Mouse (Mus musculus): ENCODE results near the gene Gpm6b. TPM values are rescaled to one million over a fixed set of nuclear protein-coding genes. Genes with fewer than 3 reads are reported as not detected.

The Gpm6b gene
- polyA plus RNA-seq, 1 experiment from 2014 or later: 104 TPM

GRCm38 (mm10) chrX:166378652-166379051, 139.9 kb downstream of the Gpm6b start:
- peaks cover 7% of the 10 kb centered on the region; the same call in 1 of the 2 replicates for H3K27me3 ChIP-seq (ENCODE audit: control insufficient read depth, insufficient read depth, low read length)
- no peak for ATAC-seq (replicated peaks; ENCODE audit: low FRiP score)

GRCm38 (mm10) chrX:166383606-166384005, 144.9 kb downstream of the Gpm6b start:
- DNase-seq (ENCODE audit: low spot score) (no peak), ATAC-seq (replicated peaks; ENCODE audit: low FRiP score) (no peak)
- Histone ChIP-seq H3K36me3 (ENCODE audit: control insufficient read depth, insufficient read depth, low read length) (no peaks in the 10 kb centered on the region), H3K4me3 (ENCODE audit: low read depth, low read length) (no peak overlapping the region), H3K9ac (ENCODE audit: low read length) (no peak overlapping the region), H3K4me2 (ENCODE audit: low read depth, low read length, severe bottlenecking) (no peak overlapping the region), H3K27me3 (ENCODE audit: control insufficient read depth, insufficient read depth, low read length) (peaks cover 7% of the 10 kb centered on the region), H3K9me3 (ENCODE audit: control insufficient read depth, low read length) (no peaks in the 10 kb centered on the region), H3K27ac (ENCODE audit: low read depth, low read length) (no peak overlapping the region), H3K4me1 (replicated peaks; ENCODE audit: control insufficient read depth, insufficient read depth, low read length) (no peaks in the 10 kb centered on the region)
- 95% methylated on average over 2 of the region's 2 CpGs for WGBS

More at GRCm38 (mm10) chrX:166378652-166379051, 139.9 kb downstream of the Gpm6b start:
- no peak overlapping the region for H3K9ac ChIP-seq (ENCODE audit: low read length)
- no peak overlapping the region for H3K27ac ChIP-seq (ENCODE audit: low read depth, low read length)
- no peak overlapping the region for H3K4me2 ChIP-seq (ENCODE audit: low read depth, low read length, severe bottlenecking)
- no peaks in the 10 kb centered on the region for H3K9me3 ChIP-seq (ENCODE audit: control insufficient read depth, low read length)
- no peaks in the 10 kb centered on the region for H3K4me1 ChIP-seq (replicated peaks; ENCODE audit: control insufficient read depth, insufficient read depth, low read length)
- H3K4me3 ChIP-seq (ENCODE audit: low read depth, low read length): no peak overlapping the region
- 83% methylated on average over 5 of the region's 5 CpGs for WGBS
- H3K36me3 ChIP-seq (ENCODE audit: control insufficient read depth, insufficient read depth, low read length): no peaks in the 10 kb centered on the region
- no peak for DNase-seq (ENCODE audit: low spot score)

- H3K27ac ChIP-seq (ENCODE audit: low read depth, low read length): no peak overlapping the region
- H3K4me3 ChIP-seq (ENCODE audit: low read depth, low read length): no peak overlapping the region
- no peak overlapping the region for H3K9ac ChIP-seq (ENCODE audit: low read length)
- no peaks in the 10 kb centered on the region for H3K9me3 ChIP-seq (ENCODE audit: control insufficient read depth, low read length)
- no peak for DNase-seq (ENCODE audit: low spot score)
- no peak overlapping the region for H3K4me2 ChIP-seq (ENCODE audit: low read depth, low read length, severe bottlenecking)
- peaks cover 9% of the 10 kb centered on the region for H3K27me3 ChIP-seq (ENCODE audit: control insufficient read depth, insufficient read depth, low read length)
- WGBS: 82% methylated on average over 3 of the region's 3 CpGs
- no peaks in the 10 kb centered on the region for H3K36me3 ChIP-seq (ENCODE audit: control insufficient read depth, insufficient read depth, low read length)
- no peaks in the 10 kb centered on the region for H3K4me1 ChIP-seq (replicated peaks; ENCODE audit: control insufficient read depth, insufficient read depth, low read length)
- no peak for ATAC-seq (replicated peaks; ENCODE audit: low FRiP score)
Observed at GRCm38 (mm10) chrX:166384935-166385334, 146.2 kb downstream of the Gpm6b start.

- no peaks in the 10 kb centered on the region for H3K36me3 ChIP-seq (ENCODE audit: control insufficient read depth, insufficient read depth, low read length)
- no peak for DNase-seq (ENCODE audit: low spot score)
- no peak overlapping the region for H3K4me2 ChIP-seq (ENCODE audit: low read depth, low read length, severe bottlenecking)
- no peak overlapping the region for H3K9ac ChIP-seq (ENCODE audit: low read length)
- H3K4me1 ChIP-seq (replicated peaks; ENCODE audit: control insufficient read depth, insufficient read depth, low read length): no peaks in the 10 kb centered on the region
- H3K4me3 ChIP-seq (ENCODE audit: low read depth, low read length): no peak overlapping the region
- peaks cover 9% of the 10 kb centered on the region for H3K27me3 ChIP-seq (ENCODE audit: control insufficient read depth, insufficient read depth, low read length)
- no peak overlapping the region for H3K27ac ChIP-seq (ENCODE audit: low read depth, low read length)
- no peaks in the 10 kb centered on the region for H3K9me3 ChIP-seq (ENCODE audit: control insufficient read depth, low read length)
- no peak for ATAC-seq (replicated peaks; ENCODE audit: low FRiP score)
- WGBS: 83% methylated on average over 6 of the region's 6 CpGs
Observed at GRCm38 (mm10) chrX:166386656-166387055, 147.9 kb downstream of the Gpm6b start.

- Histone ChIP-seq H3K9ac (ENCODE audit: low read length) (no peak overlapping the region), H3K27ac (ENCODE audit: low read depth, low read length) (no peak overlapping the region), H3K9me3 (ENCODE audit: control insufficient read depth, low read length) (no peaks in the 10 kb centered on the region), H3K4me3 (ENCODE audit: low read depth, low read length) (no peak overlapping the region), H3K4me1 (replicated peaks; ENCODE audit: control insufficient read depth, insufficient read depth, low read length) (no peaks in the 10 kb centered on the region), H3K4me2 (ENCODE audit: low read depth, low read length, severe bottlenecking) (no peak overlapping the region), H3K36me3 (ENCODE audit: control insufficient read depth, insufficient read depth, low read length) (no peaks in the 10 kb centered on the region), H3K27me3 (ENCODE audit: control insufficient read depth, insufficient read depth, low read length) (peaks cover 2% of the 10 kb centered on the region; the same call in 1 of the 2 replicates)
- ATAC-seq (replicated peaks; ENCODE audit: low FRiP score) (no peak), DNase-seq (ENCODE audit: low spot score) (no peak)
- WGBS: 91% methylated on average over 1 of the region's 1 CpGs
Observed at GRCm38 (mm10) chrX:166393753-166394152, 155.0 kb downstream of the Gpm6b start.

- DNase-seq (ENCODE audit: low spot score) (no peak), ATAC-seq (replicated peaks; ENCODE audit: low FRiP score) (no peak)
- Histone ChIP-seq H3K9ac (ENCODE audit: low read length) (no peak overlapping the region), H3K36me3 (ENCODE audit: control insufficient read depth, insufficient read depth, low read length) (no peaks in the 10 kb centered on the region), H3K27me3 (ENCODE audit: control insufficient read depth, insufficient read depth, low read length) (peaks cover 7% of the 10 kb centered on the region), H3K4me2 (ENCODE audit: low read depth, low read length, severe bottlenecking) (no peak overlapping the region), H3K27ac (ENCODE audit: low read depth, low read length) (no peak overlapping the region), H3K9me3 (ENCODE audit: control insufficient read depth, low read length) (no peaks in the 10 kb centered on the region), H3K4me3 (ENCODE audit: low read depth, low read length) (no peak overlapping the region), H3K4me1 (replicated peaks; ENCODE audit: control insufficient read depth, insufficient read depth, low read length) (no peaks in the 10 kb centered on the region)
Observed at GRCm38 (mm10) chrX:166407865-166408264, 169.2 kb downstream of the Gpm6b start.

GRCm38 (mm10) chrX:166416196-166416595, 177.5 kb downstream of the Gpm6b start:
- no peaks in the 10 kb centered on the region for H3K4me1 ChIP-seq (replicated peaks; ENCODE audit: control insufficient read depth, insufficient read depth, low read length)
- H3K9ac ChIP-seq (ENCODE audit: low read length): no peak overlapping the region
- no peak overlapping the region for H3K4me2 ChIP-seq (ENCODE audit: low read depth, low read length, severe bottlenecking)
- no peaks in the 10 kb centered on the region for H3K36me3 ChIP-seq (ENCODE audit: control insufficient read depth, insufficient read depth, low read length)
- H3K27ac ChIP-seq (ENCODE audit: low read depth, low read length): no peak overlapping the region
- H3K27me3 ChIP-seq (ENCODE audit: control insufficient read depth, insufficient read depth, low read length): peaks cover 2% of the 10 kb centered on the region; the same call in 1 of the 2 replicates
- no peaks in the 10 kb centered on the region for H3K9me3 ChIP-seq (ENCODE audit: control insufficient read depth, low read length)
- DNase-seq (ENCODE audit: low spot score) (no peak), ATAC-seq (replicated peaks; ENCODE audit: low FRiP score) (no peak)
- 77% methylated on average over 5 of the region's 6 CpGs for WGBS
- H3K4me3 ChIP-seq (ENCODE audit: low read depth, low read length): no peak overlapping the region

GRCm38 (mm10) chrX:166434812-166435211, 196.1 kb downstream of the Gpm6b start:
- no peak for DNase-seq (ENCODE audit: low spot score)
- ATAC-seq (replicated peaks; ENCODE audit: low FRiP score): no peak
- no peaks in the 10 kb centered on the region for H3K4me1 ChIP-seq (replicated peaks; ENCODE audit: control insufficient read depth, insufficient read depth, low read length)
- H3K27ac ChIP-seq (ENCODE audit: low read depth, low read length): no peak overlapping the region
- WGBS: 94% methylated on average over 2 of the region's 2 CpGs
- H3K36me3 ChIP-seq (ENCODE audit: control insufficient read depth, insufficient read depth, low read length): no peaks in the 10 kb centered on the region; the same call in 1 of the 2 replicates
- peaks cover 2% of the 10 kb centered on the region for H3K27me3 ChIP-seq (ENCODE audit: control insufficient read depth, insufficient read depth, low read length)
- no peak overlapping the region for H3K9ac ChIP-seq (ENCODE audit: low read length)
- H3K4me2 ChIP-seq (ENCODE audit: low read depth, low read length, severe bottlenecking): no peak overlapping the region
- H3K4me3 ChIP-seq (ENCODE audit: low read depth, low read length): no peak overlapping the region
- H3K9me3 ChIP-seq (ENCODE audit: control insufficient read depth, low read length): no peaks in the 10 kb centered on the region
